Mouse (Mus musculus) kidney, postnatal 4 days (tissue): Measurements from ENCODE around the gene Nanos1.

ENCODE experiments used
- DNase-seq, 2 experiments: peaks; one replicate each; pipeline ENCODE4 v3.0.0; 2021; ENCODE audit warnings: mixed read lengths in 2 of 2

Nanos1 gene

DNA sequence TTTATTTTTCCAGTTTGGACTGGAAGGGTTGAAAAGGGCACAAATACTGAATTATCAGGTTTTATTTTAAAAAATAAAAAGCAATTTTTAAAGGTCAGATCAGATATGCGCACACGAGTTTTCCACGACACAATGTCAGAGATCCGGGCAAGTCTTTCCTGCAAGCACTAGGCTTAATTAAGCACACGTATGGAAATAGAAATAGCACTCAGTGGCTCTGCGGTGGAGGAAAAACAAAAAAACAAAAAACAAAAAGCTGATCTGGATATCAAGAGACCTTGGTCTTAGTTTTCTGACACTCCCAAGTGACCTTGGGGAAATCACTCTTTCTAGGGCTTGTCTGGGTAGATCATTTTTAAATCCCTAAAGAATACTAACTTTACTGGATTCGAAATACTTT lies 33.7 kb downstream of the Nanos1 start:
- no peak for DNase-seq

GRCm38 (mm10) chr19:60789919-60790506 lies 34.2 kb downstream of the Nanos1 start:
- peak; percentile 66 to 83 for DNase-seq

DNA sequence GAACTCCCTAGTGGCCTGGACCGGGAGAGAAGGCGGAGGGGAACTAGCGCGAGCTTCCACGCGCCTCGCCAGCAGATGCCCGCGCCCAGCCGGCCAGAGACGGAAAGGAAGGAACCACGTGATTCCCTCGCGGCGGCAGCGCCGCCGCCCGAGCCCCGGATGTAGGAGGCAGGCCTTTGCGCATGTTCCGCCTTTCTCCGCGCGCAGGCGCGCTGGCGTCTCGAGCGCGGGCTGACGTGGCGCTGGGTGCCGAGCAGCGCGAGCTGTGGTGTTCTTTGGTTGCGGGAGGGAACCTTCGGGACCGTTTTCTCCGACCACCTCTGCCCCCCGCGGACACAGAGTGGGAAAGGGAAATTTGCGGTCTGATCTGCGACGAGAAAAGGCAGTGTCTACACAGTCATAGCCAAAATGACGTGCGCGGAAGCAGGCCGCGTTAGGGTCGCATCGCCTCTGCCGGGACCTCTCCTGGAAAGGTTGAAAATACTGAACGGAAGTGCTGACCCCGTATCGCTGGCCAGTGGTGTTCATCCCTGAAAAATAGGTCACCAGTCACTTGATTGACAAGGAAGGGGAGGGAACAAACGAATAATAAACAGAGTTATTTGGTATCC lies 34.9 kb downstream of the Nanos1 start, which contains the start of gene Eif3a:
Gene Eif3a, minus strand, starts transcription at position 108 of the 611 bp plus-strand sequence.
- DNase-seq: peak; percentile 95 to 97

DNA sequence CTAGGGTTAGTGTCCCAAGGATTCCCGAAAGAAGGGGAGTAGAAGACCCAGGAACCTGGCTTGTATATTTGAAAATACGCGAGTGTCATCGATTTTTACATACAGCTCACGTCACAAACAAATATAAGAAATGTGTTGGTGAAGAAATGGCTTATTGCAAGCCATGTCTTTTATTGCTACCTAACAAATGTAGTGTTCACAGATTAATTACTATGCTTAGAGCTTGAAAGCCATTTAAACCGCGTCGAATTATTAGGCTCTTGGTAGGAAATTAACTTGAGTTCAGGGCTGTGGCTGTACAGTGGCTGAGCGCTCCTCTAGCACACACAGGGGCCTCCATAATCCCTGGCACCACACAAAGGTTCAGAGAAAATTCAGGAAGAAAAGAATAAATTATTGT lies 35.4 kb downstream of the Nanos1 start:
- no peak for DNase-seq

DNA sequence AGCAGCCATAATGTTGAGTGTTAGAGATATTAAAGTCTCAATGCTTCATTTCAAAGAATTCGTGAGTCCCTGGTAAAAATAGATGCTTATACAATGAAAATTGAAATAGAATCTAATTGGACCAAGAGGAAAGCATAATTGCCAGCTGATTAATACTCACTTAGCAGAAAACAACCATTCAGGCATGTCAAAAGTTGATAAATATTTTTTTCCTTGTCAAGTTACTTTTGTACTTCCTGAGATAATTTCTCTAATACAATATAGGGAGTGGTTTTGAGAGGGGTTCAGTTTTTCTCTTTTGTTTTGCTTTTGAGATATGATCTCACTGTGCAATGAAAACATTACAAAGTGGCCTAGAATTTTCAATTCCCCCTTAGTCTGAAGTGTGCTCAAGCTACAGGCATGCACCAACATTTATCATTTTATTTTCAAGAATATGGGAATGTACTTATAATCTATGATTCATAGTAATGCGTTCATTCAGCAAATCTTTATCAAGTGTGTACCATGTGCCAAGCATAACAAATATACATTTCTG lies 37.5 kb downstream of the Nanos1 start:
- DNase-seq: no peak

DNA sequence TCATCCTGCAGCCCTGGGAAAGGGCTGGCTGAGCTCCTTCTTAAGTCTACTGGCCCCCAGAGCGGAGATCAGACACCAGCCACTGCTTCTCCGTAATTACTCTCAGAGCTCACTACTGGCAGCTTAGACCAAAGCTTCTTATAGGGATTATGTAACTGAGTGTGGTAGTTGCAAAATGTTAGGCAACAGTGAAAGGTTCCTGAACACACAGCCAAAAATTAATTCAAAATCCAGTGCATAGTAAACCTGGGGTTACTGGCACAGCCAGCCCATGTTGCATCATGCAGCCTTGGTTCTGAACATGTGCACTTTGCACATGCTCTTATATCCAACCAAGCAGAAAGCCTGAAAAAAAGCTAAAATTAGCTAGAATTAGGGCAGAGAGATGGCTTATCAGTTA lies 39.5 kb downstream of the Nanos1 start:
- no peak for DNase-seq

DNA sequence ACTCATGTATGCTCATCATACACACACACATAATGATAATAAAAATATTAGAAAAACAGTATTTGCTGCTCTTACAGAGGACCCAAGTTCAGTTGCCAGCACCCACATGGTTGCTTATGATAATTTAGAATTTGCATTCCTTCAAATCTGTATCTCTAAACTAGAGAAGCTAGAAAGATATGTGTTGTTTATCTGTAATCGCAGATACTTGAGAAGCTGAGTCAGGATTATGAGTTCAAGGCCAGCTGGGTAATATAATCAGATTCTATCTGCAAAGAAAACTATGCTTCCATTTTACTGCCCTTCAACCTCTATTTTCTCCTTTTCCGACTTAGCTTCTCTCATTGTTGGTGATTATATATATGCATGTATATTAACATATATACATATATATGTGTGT lies 41.6 kb downstream of the Nanos1 start:
- DNase-seq: no peak

GRCm38 (mm10) chr19:60799867-60800569 lies 44.2 kb downstream of the Nanos1 start:
- DNase-seq: no peak

- no peak for DNase-seq
Observed at GRCm38 (mm10) chr19:60804903-60805302, 49.1 kb downstream of the Nanos1 start.
